Mouse (Mus musculus): ENCODE results near the gene Mtch2. TPM values are rescaled to one million over a fixed set of nuclear protein-coding genes. Genes with fewer than 3 reads are reported as not detected.

The Mtch2 gene
- polyA plus RNA-seq (2017; shearing (Covaris generic)) = 149 TPM

DNA sequence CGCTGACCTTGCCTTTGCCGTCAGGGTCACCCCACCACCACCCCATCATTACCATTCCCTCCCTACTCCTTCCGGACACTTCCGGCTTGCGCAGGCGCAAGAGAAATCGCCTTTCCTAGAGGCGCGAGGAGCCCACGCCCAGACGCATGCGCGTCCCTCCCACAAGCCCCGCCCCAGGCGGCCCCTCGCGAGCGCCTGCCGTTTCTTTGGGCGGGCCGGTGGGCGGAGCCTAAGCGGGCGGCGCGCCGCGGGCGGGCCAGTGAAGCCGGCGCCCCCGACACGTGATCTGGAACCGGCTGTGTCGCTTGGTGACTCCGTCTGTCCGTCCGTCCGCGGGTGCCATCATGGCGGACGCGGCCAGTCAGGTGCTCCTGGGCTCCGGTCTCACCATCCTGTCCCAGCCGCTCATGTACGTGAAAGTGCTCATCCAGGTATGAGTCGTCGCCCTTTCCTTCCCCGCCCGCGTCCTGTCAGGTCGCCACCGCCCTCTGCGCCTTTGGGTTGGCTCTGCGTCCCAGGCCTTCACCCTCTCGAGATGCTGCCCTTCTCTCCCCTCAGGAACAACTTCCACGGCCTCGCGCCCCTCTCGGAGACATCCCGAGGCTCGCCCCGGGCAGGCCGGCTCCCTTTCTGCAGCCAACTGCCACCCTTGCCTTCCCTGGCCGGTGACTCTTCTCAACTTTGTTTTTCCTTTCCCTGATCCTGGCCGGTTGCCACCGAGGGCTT is at the start of gene Mtch2:
Gene Mtch2 (plus strand): TSS at position 201 of the 726 bp plus-strand sequence.

DNA sequence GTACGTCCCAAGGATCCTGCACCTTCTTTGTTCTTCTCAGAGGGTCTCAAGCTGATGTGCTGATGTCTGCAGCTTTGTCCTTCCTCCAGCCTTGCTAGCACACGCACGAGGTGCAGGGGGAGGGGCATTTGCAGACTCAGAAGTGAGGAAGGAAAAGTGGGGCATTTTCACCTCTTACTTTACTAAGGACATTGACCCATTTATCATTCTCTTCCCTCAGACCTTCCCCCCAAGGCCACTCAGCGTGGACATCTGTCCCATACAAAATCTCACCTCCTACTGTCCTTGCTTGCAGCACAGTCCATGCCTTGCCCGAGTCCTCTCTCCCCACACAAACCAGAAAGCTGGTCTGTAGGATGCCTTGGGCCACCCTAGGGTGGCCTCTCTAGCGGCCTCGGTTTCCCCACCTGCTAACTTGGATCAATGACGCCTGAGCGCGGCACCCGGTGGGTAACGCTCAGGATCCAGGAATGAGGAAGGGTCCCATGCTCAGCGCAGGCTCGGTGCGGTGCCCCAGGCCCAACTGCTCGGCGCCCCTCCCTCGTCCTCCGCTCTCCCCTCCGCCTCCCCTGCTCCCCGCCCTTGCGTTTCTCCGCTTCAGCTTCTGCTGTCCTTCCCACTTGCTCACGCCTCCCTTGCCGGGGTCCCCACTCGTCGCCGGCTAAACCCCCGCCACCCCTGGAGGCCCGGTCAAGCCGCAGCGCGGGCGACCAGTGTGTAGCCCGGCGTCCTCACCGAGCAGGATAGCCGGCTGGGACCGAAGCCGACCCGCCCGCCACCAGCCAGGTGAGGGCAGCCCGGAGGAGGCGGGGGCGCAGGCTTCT is 38.5 kb downstream of the Mtch2 start, which contains the start of gene C1qtnf4:
Gene C1qtnf4 (plus strand): TSS at position 643 of the 824 bp plus-strand sequence.

DNA sequence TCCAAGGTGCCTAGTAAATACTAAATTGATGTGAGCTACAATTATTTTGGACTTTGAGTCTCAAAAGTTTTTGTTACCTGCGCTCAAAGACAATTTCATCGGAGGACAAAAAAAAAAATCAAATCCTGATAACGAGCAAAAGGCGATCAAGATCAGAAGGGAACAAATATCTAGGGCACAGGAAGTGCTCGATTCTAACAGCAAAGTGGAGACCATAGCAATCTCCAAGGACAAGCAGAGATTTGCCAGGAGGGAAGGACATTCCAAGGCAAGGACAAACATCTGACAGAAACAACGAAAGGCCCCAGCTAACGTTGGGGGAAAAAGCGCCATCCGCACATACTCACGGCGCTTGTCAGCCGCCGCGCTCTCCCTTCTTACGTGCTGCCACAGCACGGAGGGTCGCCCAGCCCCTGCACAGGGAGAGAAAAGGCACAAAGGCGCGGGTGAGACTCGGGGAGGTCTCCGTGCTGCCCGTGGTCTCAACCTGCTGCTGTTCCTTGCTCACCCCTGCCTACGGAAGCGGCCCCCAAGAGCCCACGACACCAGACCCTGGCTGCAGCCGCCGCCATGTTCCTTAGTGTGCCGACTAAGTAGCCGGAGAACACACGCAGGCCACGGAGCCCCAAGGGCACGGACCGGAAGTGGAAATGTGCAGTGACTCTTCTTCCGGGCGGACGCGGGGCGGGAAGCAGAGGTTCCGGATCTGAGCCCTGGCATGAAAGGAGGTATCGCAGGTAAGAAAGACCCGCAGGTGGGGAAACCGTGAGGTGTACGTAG is 57.3 kb downstream of the Mtch2 start, which contains the start of the genes Kbtbd4 and Ndufs3:
Gene Kbtbd4 (plus strand): TSS at position 665 of the 780 bp plus-strand sequence.
Gene Ndufs3 (minus strand): TSS at position 752 of the 780 bp plus-strand sequence.

Other genes starting within 250 kb of the Mtch2 start
- gene Nup160, start 169.9 kb upstream of the Mtch2 start, polyA plus RNA-seq (2017; shearing (Covaris generic)) = 45.3 TPM
- gene Fnbp4, start 101.8 kb upstream of the Mtch2 start, polyA plus RNA-seq (2017; shearing (Covaris generic)) = 79.2 TPM
- gene Agbl2, start 64.4 kb upstream of the Mtch2 start, polyA plus RNA-seq (2017; shearing (Covaris generic)) = not detected
- 1.3 TPM for gene C1qtnf4, start 38.7 kb downstream of the Mtch2 start, polyA plus RNA-seq (2017; shearing (Covaris generic))
- gene Kbtbd4, start 57.6 kb downstream of the Mtch2 start, polyA plus RNA-seq (2017; shearing (Covaris generic)) = 48.9 TPM
- 159 TPM for gene Ndufs3, start 57.7 kb downstream of the Mtch2 start, polyA plus RNA-seq (2017; shearing (Covaris generic))
- 48.3 TPM for gene Celf1, start 93.2 kb downstream of the Mtch2 start, polyA plus RNA-seq (2017; shearing (Covaris generic))
- gene Rapsn, start 188.5 kb downstream of the Mtch2 start, polyA plus RNA-seq (2017; shearing (Covaris generic)) = 6.2 TPM
- gene Psmc3, start 206.9 kb downstream of the Mtch2 start, polyA plus RNA-seq (2017; shearing (Covaris generic)) = 282 TPM
- 36.3 TPM for gene Slc39a13, start 223.3 kb downstream of the Mtch2 start, polyA plus RNA-seq (2017; shearing (Covaris generic))
- gene Spi1, start 235.2 kb downstream of the Mtch2 start, polyA plus RNA-seq (2017; shearing (Covaris generic)) = 1.2 TPM

All from activated CD4-positive, CD25-positive, alpha-beta regulatory T cell, adult 9 weeks (primary cell).